Mouse (Mus musculus) midbrain, embryonic 16.5 days (tissue): ENCODE measurements around the gene Gata5. TPM values are rescaled to one million over a fixed set of nuclear protein-coding genes. Genes with fewer than 3 reads are reported as not detected.

Source experiments
- ATAC-seq: fragments of 200-750 bp; cut with Nextera tagmentation; 2 replicates; pipeline ENCODE4 v1.8.0; 2017; ENCODE audit warnings: moderate TSS enrichment
- H3K27ac ChIP-seq: fragments of 300-500 bp; sonication (generic); 2 replicates; pipeline ENCODE4 v1.5.1; 2014; ENCODE audit warnings: mild to moderate bottlenecking, low read length, mixed read lengths
- H3K27me3 ChIP-seq: fragments of 300-500 bp; sonication (generic); 2 replicates; pipeline ENCODE4 v1.6.1; 2014; ENCODE audit warnings: low read depth, low read length, mixed read lengths; ENCODE audit not compliant: control insufficient read depth, insufficient read depth
- H3K36me3 ChIP-seq: fragments of 300-500 bp; sonication (generic); 2 replicates; pipeline ENCODE4 v1.6.1; 2014; ENCODE audit warnings: mild to moderate bottlenecking, low read length, moderate library complexity, mixed read lengths; ENCODE audit not compliant: control insufficient read depth, insufficient read depth
- H3K4me1 ChIP-seq: fragments of 300-500 bp; sonication (generic); 2 replicates; pipeline ENCODE4 v1.6.1; 2014; ENCODE audit warnings: mild to moderate bottlenecking, low read length, mixed read lengths; ENCODE audit not compliant: control insufficient read depth, insufficient read depth
- H3K4me2 ChIP-seq: fragments of 300-500 bp; sonication (generic); 2 replicates; pipeline ENCODE4 v1.6.1; 2014; ENCODE audit warnings: mild to moderate bottlenecking, low read length, mixed read lengths
- H3K4me3 ChIP-seq: fragments of 300-500 bp; sonication (generic); 2 replicates; pipeline ENCODE4 v1.5.1; 2014; ENCODE audit warnings: low read depth, mild to moderate bottlenecking, low read length, moderate library complexity, mixed read lengths
- H3K9ac ChIP-seq: fragments of 300-500 bp; sonication (generic); 2 replicates; pipeline ENCODE4 v1.6.1; 2014; ENCODE audit warnings: low read depth, low read length, mixed read lengths
- H3K9me3 ChIP-seq: fragments of 300-500 bp; sonication (generic); replicated peaks from 2 replicates; pipeline ENCODE4 v1.6.1; 2014; ENCODE audit warnings: mild to moderate bottlenecking, low read length, mixed read lengths; ENCODE audit not compliant: control insufficient read depth, poor library complexity, severe bottlenecking
- WGBS: fragments of 180-500 bp; shearing (Covaris S2); extraction: QIAGEN DNeasy Blood & Tissue Kit; methylation state at CpG from one replicate; pipeline ENCODE4 v1.1.7; 2014; 5-methylcytosine and 5-hydroxymethylcytosine counted together
- polyA plus RNA-seq: library from polyadenylated mRNA; unstranded; fragments of >200 nt; fragmentation: Nextera tagmentation; extraction: Ambion mirVana; gene quantifications from 2 replicates; pipeline ENCODE4 v1.2.1, GENCODE M21; 2015

Gata5 gene
- polyA plus RNA-seq, 1 experiment from 2014 or later = not detected

DNA sequence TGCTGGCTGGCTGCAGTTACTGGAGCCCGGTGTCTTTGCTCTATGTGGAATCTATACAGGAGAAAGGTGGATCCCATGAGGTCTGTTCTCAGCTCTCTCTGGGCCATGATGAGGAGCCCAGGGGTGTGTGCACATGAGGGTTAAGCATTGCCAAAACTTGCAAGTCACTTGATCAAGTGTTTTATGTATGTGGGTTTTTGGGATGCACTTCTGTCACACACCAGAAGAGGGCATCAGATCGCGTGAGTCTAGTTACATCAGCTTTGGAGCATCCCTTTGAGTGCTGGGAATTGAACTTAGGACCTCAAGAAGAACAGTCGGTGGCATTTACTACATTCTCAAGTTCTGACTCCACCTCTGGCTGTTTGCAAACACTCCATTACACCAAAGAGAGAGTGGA, 29.9 kb downstream of the Gata5 start:
- Histone ChIP-seq H3K4me1 (no peaks in the 10 kb centered on the region), H3K27me3 (no peaks in the 10 kb centered on the region), H3K4me3 (no peak overlapping the region), H3K9me3 (no peaks in the 10 kb centered on the region; the same call in 1 of the 2 replicates), H3K27ac (no peak overlapping the region), H3K36me3 (no peaks in the 10 kb centered on the region), H3K9ac (no peak overlapping the region), H3K4me2 (no peak overlapping the region)
- 62% methylated on average over 4 of the region's 4 CpGs for WGBS
- no peak for ATAC-seq

DNA sequence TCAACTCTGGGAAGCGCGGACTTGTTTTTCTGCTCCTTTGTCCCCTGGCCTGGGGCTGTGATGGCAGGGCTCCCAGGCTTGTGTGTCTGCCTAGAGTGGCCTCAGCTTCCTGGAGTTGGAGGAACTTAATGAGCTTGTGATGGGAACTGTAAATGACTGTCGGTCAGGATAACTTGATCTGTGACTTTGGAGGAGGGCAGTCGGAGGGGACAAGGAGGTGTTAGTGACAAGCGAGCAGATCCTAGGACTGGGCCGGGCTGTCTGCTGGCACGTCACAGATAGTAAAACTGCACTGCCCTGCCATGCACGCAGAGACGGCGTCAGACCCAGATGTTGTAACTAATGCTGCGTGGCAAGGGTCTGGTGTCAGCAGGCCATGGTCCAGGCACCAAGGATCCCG, 31.0 kb downstream of the Gata5 start:
- Histone ChIP-seq H3K9me3 (no peaks in the 10 kb centered on the region; the same call in 1 of the 2 replicates), H3K9ac (no peak overlapping the region), H3K4me1 (no peaks in the 10 kb centered on the region), H3K36me3 (no peaks in the 10 kb centered on the region), H3K4me2 (no peak overlapping the region), H3K27ac (no peak overlapping the region), H3K4me3 (no peak overlapping the region), H3K27me3 (no peaks in the 10 kb centered on the region)
- no peak for ATAC-seq
- 86% methylated on average over 12 of the region's 12 CpGs for WGBS

DNA sequence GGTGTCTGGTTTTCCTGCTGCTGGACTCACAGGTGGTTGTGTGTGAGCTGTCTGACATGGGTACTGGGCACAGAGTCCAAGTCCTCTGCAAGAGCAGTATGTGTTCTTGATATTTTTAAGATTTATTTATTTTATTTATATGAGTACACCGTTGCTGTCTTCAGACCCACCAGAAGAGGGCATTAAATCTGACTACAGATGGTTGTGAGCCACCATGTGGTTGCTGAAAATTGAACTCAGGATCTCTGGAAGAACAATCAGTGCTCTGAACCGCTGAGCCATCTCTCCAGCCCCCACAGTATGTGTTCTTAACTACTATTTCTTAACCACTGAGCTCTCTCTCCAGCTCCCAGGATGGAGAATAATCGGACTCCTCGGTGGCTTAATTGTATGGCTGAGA, 32.3 kb downstream of the Gata5 start:
- ATAC-seq = no peak
- H3K4me3 ChIP-seq = no peak overlapping the region
- no peaks in the 10 kb centered on the region; the same call in 1 of the 2 replicates for H3K9me3 ChIP-seq
- WGBS = 80% methylated on average over 4 of the region's 4 CpGs
- H3K27me3 ChIP-seq = no peaks in the 10 kb centered on the region
- no peaks in the 10 kb centered on the region for H3K4me1 ChIP-seq
- H3K27ac ChIP-seq = no peak overlapping the region
- H3K36me3 ChIP-seq = no peaks in the 10 kb centered on the region
- H3K4me2 ChIP-seq = no peak overlapping the region
- no peak overlapping the region for H3K9ac ChIP-seq

DNA sequence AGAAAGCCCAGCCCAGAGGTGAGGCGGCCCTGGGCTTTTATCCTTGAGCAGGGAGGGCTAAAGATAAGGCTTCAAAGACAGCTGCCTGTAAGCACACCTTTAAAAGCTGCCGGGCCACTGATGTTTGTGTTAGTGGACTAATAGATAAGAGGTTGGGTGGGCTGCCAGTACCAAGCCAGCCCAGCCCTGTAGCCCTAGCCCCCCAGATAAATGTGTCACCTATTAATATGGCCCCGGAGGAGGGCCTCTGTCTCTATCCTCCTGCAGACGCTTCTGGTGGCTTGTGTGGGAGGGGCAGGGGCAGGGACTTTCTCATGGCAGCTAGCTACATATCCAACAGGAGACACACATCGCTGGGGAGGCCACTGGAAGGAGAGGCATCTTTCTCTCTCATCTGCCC, 33.7 kb downstream of the Gata5 start:
- Histone ChIP-seq H3K4me1 (no peaks in the 10 kb centered on the region), H3K27me3 (no peaks in the 10 kb centered on the region), H3K4me3 (no peak overlapping the region), H3K36me3 (no peaks in the 10 kb centered on the region), H3K27ac (no peak overlapping the region), H3K9me3 (no peaks in the 10 kb centered on the region; the same call in 1 of the 2 replicates), H3K9ac (no peak overlapping the region), H3K4me2 (no peak overlapping the region)
- no peak for ATAC-seq
- WGBS = 59% methylated on average over 5 of the region's 5 CpGs

DNA sequence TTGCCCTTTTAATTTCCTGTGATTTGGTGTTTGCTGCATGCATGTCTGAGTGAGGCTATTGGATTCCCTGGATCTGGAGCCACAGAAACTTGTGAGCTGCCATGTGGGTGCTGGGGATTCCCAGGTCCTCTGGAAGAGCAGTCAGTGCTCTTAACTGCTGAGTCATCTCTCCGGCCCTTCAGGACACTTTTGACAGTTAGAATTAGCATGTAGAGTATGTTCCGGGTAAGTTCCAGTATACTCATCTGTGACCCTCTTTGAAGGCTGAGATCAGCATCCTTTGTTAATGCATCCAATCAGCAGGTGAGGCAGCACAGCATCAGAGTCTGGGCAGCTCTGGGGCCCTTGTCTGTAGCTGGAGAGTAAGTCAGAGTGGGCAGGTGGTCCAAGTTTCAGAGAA, 34.2 kb downstream of the Gata5 start:
- no peaks in the 10 kb centered on the region for H3K27me3 ChIP-seq
- no peak overlapping the region for H3K27ac ChIP-seq
- WGBS = 75% methylated on average over 2 of the region's 2 CpGs
- H3K4me3 ChIP-seq = no peak overlapping the region
- no peak for ATAC-seq
- no peak overlapping the region for H3K9ac ChIP-seq
- H3K4me1 ChIP-seq = no peaks in the 10 kb centered on the region
- H3K36me3 ChIP-seq = no peaks in the 10 kb centered on the region
- no peak overlapping the region for H3K4me2 ChIP-seq
- H3K9me3 ChIP-seq = no peaks in the 10 kb centered on the region; the same call in 1 of the 2 replicates

DNA sequence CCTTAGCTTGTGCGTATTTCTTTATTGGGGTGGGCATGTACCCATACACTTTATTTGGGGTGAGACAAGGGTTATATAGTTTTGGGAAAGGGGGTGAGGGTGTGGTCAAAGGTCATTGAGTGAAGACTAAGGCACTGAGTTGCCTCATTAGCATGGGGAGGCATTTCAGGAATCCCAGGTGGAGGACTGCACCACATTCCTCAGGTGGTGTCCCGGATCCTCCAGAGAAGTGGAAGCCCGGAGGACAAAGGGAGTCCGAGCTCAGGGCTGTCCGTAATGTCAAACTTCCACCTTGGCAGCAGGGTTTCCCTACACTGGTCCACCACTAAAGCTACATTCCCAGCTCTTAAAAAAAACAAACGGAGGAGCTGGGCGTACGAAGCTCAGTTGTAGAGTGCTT, 41.6 kb downstream of the Gata5 start:
- WGBS = 73% methylated on average over 8 of the region's 8 CpGs
- Histone ChIP-seq H3K4me3 (no peak overlapping the region), H3K27ac (no peak overlapping the region), H3K9ac (no peak overlapping the region), H3K4me1 (no peaks in the 10 kb centered on the region), H3K9me3 (no peaks in the 10 kb centered on the region), H3K36me3 (no peaks in the 10 kb centered on the region), H3K4me2 (no peak overlapping the region), H3K27me3 (no peaks in the 10 kb centered on the region)
- no peak for ATAC-seq

DNA sequence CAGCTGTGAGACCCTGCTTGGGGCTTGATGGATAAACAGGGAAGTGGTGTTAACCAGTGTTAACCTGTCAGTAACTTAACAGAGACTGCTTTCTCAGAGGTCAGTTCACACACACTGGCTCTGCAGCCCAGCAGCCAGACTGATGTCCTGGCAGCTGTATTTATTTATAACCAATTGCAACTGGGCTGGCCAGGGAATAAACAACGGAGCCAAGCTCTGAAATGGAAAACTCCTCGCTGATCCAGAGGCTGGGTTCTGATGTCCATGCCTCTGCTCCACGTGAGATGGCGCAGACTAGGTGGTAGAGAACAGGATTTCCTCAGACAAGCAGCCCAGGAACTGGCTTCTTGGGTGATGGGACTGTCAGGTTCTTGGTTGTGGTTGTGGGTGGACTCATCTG, 42.5 kb downstream of the Gata5 start:
- H3K9me3 ChIP-seq = no peaks in the 10 kb centered on the region
- no peak overlapping the region for H3K4me2 ChIP-seq
- 86% methylated on average over 4 of the region's 4 CpGs for WGBS

DNA sequence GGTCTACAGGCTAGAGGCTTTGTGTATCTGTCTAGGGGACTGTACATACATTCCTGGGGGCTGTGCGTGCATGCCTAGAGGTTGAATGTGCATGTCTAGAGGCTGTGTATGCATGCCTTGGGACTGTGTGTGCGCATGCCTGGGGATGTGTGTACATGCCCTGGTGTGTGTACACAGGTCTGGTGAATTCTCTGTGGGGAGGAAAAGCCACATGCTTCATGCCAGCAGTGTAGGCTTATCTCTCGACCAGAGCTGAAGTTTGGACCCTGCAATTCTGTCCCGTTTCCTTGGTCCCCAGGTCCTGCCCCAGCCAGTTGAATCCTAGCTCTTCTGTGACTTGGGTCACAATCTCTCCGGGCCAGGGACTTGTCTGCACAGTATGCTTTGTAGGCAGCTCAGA, 42.9 kb downstream of the Gata5 start:
- Histone ChIP-seq H3K27ac (no peak overlapping the region), H3K9me3 (no peaks in the 10 kb centered on the region), H3K4me2 (no peak overlapping the region), H3K9ac (no peak overlapping the region), H3K27me3 (no peaks in the 10 kb centered on the region), H3K4me3 (no peak overlapping the region), H3K36me3 (no peaks in the 10 kb centered on the region), H3K4me1 (no peaks in the 10 kb centered on the region)
- 71% methylated on average over 5 of the region's 5 CpGs for WGBS
- no peak for ATAC-seq

More for the DNA sequence above, 42.5 kb downstream of the Gata5 start:
- Histone ChIP-seq H3K4me3 (no peak overlapping the region), H3K36me3 (no peaks in the 10 kb centered on the region), H3K27me3 (no peaks in the 10 kb centered on the region), H3K9ac (no peak overlapping the region), H3K27ac (no peak overlapping the region), H3K4me1 (no peaks in the 10 kb centered on the region)
- ATAC-seq = no peak

DNA sequence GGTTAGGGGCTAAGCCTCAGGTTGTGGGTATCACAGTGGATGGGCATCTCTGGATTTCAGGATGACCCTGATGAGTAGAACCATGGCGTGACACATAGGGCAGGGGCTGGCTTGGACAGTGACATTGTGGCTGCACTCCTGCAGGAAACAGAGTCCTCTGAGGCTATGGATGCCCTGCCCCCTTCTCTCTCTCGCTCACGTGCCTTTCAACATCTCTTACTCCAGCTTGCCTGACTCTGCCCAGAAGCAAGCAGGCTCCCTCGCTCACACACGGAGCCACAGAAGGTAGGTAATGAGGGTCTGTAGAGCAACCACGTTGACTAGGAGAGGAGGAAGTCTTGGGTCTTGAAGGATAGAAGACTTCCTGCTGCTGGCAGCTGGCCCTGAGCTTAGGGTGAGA, 44.0 kb downstream of the Gata5 start:
- H3K4me2 ChIP-seq = no peak overlapping the region
- no peak overlapping the region for H3K27ac ChIP-seq
- no peak overlapping the region for H3K9ac ChIP-seq
- H3K4me3 ChIP-seq = no peak overlapping the region
- H3K9me3 ChIP-seq = no peaks in the 10 kb centered on the region
- no peak for ATAC-seq
- H3K27me3 ChIP-seq = no peaks in the 10 kb centered on the region
- H3K4me1 ChIP-seq = no peaks in the 10 kb centered on the region
- no peaks in the 10 kb centered on the region for H3K36me3 ChIP-seq
- WGBS = 69% methylated on average over 6 of the region's 6 CpGs
